Mouse (Mus musculus) heart, postnatal 14 days (tissue): ENCODE results near the gene Myo7a. TPM values are rescaled to one million over a fixed set of nuclear protein-coding genes. Genes with fewer than 3 reads are reported as not detected.

Source experiments
- DNase-seq, 2 experiments: peaks; one replicate each; pipeline ENCODE4 v3.0.0; 2021 to 2022
- intact Hi-C: fragments of 180-260 bp; cut with DNase I; formaldehyde crosslinking; loops from one replicate; pipeline ENCODE4 v1.15.1; 2025
- total RNA-seq, 2 experiments: library from RNA; stranded (reverse); gene quantifications; 2 replicates each; pipeline ENCODE4 v1.2.3; 2021

Myo7a gene
- total RNA-seq, 2 experiments from 2014 or later = 5.4 to 6.3 TPM

DNA sequence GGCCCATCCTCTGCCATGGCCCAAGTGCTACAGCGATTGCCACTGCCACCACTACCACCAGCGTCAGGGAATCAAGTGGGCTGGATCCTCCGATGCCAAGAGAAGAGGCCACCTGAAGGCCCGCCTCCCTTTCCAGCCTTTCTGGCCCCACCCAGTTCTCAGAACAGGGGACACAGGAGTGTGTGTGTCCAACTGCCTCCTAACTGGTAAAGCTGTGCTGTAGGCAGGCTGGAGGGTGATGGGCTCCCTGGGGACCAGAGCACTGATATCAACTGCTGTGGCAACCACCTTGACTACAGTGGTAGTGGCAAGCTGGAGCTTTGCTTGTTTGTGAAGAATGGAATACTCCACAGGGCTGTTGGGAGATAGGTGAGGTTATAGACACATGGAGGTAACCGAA is 26.1 kb upstream of the Myo7a start, which contains the start of gene Omp:
TSS of gene Omp (minus strand) at position 101 of the 400 bp plus-strand sequence.
- DNase-seq = no peak
- intact Hi-C loops = no loop called here

DNA sequence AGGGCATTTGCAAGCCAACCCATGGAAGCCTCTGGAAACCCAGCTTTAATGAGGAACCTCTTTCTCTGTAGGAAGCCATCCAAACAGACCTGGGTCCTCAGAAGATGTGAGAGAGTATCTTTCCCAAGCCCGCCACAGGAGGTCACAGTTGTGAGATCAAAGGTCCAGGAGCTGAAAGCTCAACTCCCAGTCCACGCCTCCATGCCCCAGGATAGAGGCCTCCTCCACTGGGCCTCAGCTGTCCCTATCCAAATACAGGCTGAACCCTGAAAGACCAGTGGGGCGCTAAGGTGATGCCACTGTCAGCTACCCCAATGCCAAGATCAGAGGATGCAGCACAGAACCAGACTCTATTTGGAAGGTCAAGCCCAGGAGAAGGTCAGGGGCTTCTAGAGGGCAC is 23.3 kb upstream of the Myo7a start:
- no peak for DNase-seq
- intact Hi-C loops = no loop called here

DNA sequence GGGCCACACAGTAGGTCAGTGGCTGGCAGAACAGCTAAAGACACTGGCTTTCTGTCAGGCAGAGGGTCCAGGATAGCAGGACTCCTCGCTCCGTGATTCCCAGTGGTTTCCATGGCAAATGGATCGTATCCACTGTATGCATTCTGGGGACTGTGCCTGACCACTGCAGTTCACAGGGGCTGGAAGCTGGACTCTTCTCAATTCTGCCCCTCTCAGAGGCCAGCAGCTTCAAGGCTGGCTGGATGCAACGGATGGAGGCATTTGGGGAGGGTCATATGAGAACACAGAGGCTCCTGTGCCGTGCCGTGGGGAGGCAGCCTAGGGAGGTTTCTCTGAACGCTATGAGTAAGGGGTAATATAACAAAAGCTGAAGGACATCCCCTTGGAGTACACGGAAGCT is 22.9 kb upstream of the Myo7a start:
- no peak for DNase-seq
- intact Hi-C loops = no loop called here

DNA sequence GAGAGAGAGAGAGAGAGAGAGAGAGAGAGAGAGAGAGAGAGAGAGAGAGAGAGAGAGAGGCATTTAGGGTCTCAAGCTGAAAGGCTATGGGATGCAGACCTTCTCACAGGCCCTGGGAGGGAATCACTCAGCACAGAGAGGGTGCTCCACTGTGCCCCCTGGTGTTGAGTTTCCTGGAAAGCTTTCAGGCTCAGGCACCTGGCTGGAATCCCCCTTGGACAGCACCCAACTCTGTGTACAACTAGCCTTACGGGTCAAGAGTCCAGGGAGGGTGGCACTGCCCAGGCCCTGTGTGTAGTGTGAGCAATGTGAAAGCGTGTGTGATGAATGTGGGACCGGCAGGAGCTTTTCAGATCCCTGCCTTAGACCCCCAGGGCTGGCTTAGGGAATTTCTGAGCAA is 21.9 kb upstream of the Myo7a start:
- intact Hi-C loops = no loop called here
- DNase-seq = peak in 1 of 2 experiments; percentile 51

DNA sequence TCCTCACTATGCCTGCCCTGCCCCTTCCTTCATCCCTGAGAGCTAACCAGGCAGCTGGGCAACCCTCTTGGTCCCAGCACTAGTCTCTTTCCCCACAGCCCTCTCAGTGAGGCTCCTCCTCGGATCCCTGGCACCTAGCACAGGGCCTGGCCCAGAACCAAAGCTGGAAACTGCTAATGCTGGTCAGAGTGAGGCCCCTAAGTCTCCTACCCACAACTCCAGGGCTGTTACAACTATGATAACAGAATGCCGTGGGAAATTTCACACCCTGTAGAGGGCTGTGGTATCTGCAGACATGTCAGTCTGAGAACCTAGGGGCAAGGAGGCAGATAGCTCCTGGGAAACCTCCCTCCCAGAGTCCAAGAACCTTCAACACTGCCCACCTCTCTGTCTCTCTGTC is 21.3 kb upstream of the Myo7a start:
- intact Hi-C loops = no loop called here
- peak in 1 of 2 experiments; percentile 43 for DNase-seq

DNA sequence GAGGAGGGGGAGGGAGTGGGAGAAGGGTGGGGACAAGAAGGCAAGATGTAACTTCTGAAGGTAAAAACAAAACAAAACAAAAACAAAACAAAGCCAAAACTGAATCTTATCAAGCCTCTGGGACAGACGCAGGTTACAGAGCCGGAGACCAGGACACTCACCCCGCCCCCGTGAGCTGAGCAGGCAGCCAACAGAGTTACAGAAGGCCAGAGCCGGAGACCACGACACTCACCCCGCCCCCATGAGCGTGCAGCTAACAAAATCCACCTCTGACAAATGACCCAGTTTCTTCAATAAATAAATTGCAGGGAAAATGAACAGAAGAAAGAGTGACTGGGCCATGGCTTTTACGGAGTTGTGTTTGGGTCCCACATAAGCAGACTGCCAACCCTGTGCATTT is 19.9 kb upstream of the Myo7a start:
- no peak for DNase-seq
- intact Hi-C loops = no loop called here

DNA sequence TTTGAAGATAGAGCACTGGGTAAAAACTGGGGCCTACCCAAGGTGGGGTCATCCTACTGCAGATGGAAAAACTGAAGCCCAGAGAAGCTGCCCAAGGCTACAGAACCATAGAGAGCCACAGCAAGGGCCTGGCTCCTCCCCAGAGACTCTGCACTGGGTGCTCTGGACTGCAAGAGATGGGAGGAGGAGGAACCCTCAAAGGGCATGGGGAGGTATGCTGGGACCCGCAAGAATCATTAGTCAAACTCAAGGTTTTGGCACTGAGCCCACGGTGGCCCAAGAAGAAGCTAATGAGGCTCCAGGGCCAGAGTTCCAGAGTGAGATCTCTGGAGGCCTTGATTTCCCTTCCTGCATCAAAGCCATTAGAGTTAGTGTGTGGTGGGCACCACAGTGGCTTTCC is 18.7 kb upstream of the Myo7a start:
- no peak for DNase-seq
- intact Hi-C loops = no loop called here

DNA sequence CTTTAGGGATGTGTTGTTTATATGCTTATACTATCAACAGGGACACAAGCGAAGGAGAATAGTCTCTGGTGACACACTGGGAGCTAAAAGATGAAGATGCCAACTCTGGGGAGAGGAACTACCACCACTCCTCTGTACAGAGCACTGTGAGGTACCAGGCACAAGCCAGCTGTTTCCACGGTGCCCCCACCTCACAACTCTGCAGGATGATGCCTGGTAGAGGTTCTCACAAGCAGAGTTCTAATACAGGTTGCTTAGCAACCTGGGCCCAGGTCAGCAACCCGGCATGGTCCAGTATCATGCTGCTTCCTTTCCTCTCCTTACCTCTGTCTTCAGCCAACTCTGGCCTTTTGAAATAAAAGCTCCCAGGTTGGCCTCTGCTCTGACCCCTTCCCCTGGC is 18.3 kb upstream of the Myo7a start:
- no peak for DNase-seq
- intact Hi-C loops = no loop called here

DNA sequence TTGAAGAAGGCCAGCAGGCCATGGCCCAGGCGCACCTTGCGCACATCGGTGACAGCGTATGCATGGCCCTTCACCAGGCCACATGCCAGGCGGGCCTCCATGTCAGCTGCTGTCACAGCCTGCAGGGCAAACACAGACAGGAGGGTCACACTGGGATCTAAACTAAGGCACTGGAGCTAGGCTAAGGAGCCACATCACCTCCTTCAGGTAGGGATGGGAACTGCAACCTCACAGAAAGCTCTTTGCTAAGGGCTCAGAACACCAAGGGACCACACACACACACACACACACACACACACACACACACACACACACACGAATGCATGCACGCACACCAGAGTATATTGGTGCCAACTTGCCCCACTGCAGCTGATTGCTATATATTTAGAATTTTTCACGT is 12.4 kb upstream of the Myo7a start:
- intact Hi-C loops = no loop called here
- DNase-seq = no peak

DNA sequence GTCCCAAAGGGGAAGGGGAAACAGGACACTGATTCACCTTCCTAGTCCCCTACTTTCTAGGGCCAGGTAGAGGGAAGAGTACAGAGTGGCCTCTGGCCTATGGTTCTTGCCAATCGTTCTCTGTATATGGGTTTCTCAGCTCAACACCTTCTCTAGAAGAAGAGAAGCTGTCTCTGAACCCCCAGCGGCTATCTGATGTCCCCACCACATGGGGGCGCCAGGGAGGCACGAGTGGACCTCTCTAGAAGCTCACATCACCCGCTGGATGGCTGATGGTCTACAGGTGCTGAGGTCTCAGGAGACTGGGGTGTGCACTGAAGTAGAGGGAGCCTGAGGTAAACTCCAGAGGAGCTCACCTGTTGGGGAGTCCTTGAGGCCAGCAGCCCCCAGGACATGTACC is 6.1 kb upstream of the Myo7a start:
- intact Hi-C loops = no loop called here
- peak in 1 of 2 experiments; percentile 30 for DNase-seq

DNA sequence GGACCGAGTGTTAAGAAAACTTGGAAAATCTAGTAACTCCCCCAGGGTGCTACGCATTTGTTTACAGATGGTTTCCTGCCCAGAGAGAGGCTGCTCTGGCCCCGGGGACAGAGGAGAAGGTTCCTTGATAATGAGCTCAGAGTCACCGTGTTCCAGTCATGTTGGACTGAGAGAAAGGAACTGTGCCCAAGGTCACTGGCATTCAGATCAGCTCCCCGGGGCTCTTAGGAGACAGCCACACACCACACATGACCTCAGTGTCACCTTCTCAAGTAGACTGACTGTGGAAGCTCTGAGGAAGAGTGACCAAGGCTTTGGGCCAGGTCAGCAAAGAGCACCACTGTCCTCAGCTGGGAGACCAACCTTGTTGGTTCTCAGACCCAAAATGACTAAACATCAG is 5.4 kb upstream of the Myo7a start:
- no peak for DNase-seq
- intact Hi-C loops = loop anchor here (5.0 kb wide), 1 partner anchor 142 kb away; no protein-coding TSS in a partner anchor

DNA sequence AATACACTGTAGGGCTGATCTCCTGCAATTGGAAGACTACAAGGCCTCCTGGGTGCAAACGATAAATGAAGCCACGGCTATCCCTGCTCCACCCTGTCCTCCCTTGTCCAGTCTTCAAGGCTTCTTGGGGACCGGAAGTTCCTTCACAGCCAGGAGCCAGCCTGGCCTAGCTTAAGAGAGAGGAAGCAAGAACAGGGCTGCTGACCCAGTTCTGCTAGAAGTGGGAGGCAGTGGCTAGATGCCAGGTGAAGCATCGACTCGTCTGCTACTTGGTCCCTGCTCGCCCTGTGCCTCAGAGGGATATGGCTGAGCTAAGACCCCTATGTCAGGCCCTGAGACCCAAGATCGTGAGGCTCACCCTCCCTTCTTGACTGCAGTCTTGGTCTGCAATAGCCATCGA is 2.3 kb upstream of the Myo7a start:
- peak in 1 of 2 experiments; percentile 31 for DNase-seq
- intact Hi-C loops = loop anchor here (5.0 kb wide), 1 partner anchor 139 kb away; no protein-coding TSS in a partner anchor

DNA sequence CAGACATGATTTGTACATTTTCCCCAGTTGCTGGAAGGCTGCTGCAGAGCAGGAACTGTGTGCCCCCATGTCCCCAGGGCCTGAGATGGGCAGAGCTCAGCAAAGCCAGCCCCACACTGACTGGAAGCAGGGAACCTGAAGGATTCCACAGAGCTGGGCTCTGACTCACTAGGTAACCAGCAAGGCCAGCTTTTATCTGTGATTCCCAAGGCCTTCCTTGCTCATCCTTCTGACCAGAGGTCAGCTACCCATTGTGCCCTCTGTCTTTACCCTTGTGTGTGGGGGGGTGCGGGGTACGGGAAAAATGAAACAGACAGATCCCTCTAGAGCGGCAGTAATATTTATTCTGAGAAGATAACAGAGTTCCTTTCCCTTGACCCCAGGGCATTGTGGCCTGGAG is 1.9 kb upstream of the Myo7a start:
- DNase-seq = no peak
- intact Hi-C loops = loop anchor here (5.0 kb wide), 1 partner anchor 139 kb away; no protein-coding TSS in a partner anchor

DNA sequence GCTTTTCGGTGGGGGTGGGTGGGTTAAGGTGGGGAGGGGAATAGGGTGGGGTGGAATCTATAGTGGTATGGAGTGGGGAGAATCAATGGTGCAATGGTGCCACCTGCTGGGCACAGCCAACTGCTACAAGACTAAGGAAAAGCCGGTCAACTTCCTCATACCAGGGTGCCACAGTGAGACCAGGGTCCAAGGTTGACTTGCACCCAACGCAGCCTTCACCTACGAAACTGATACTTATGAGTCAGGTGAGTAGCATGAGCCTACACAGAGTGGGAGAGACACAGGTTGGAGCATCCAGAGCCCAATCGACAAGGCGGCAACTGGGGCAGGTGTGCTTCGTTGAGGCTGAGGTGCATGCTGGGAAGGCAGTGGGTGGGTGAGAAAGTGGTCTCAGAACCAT is 1.0 kb upstream of the Myo7a start:
- DNase-seq = peak; percentile 77 to 79

DNA sequence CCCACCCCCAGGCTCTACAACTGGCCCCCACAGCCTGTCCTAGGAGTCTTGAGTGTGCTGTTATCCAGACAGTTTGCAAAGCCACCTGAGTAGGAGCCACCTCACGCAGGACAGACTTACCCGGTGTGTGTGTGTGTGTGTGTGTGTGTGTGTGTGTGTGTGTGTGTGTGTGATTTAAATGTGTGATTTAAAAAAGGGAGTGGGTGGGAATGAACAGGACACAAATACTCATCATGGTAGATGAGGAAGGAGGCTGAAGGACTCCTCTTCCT is 573 bp upstream of the Myo7a start:
- DNase-seq = no peak
- intact Hi-C loops = loop anchor here (1.0 to 5.0 kb wide), 4 partner anchors 16 to 373 kb away; no protein-coding TSS in a partner anchor

More for the DNA sequence above, 1.0 kb upstream of the Myo7a start:
- intact Hi-C loops = loop anchor here (1.0 to 5.0 kb wide), 2 partner anchors 49 to 138 kb away; no protein-coding TSS in a partner anchor

DNA sequence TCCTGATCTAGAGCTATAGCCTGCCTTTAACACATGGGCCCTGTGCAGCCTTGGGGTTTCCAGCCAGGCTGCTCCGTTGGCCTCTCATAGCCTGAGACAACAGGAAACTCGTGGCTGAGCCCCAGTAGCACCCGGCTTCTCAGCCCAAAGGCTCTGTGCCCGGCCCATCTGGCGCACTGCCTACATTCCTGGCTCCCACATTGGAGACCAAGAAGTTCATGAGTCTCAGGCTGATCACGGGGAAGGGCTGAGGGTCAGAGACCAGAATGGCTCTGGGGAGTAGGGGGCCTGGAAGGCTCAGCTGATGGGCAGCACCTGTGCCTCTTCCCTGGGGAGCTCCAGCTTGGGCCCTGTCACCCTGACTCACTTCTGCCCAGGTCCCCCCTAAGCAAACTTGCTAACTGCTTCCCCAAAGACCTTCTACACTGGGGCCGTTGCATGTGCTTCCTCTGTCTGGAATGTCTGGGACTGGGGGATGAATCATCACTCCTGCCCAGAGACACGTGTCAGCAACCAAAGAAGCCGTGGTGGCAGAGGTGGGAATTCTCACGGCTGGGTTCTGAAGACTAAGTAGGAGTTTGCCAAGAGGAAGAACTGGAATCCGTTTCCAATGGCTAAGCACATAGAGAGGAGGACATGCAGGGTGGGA is 2.2 kb downstream of the Myo7a start:
- DNase-seq = peak; percentile 73 to 84
- intact Hi-C loops = no loop called here

DNA sequence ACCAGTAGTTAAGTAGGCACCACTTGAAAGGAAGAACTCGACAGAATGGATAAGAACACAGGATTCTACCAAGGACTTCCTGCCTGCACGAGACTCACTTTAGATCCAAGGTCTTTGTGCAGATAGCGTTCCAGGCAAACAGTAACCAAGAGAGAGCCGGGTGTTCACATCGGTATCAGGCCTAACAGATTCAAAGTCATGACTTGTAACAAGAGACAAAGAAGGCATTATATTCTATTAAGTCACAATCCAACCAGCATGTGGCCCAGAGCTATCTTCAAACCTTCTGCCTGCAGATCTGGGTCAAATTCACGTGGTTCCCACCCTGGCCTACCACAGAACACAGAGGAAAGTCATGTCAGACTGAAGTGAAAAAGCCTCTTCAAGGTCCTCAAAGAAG is 4.7 kb downstream of the Myo7a start:
- no peak for DNase-seq
- intact Hi-C loops = no loop called here

DNA sequence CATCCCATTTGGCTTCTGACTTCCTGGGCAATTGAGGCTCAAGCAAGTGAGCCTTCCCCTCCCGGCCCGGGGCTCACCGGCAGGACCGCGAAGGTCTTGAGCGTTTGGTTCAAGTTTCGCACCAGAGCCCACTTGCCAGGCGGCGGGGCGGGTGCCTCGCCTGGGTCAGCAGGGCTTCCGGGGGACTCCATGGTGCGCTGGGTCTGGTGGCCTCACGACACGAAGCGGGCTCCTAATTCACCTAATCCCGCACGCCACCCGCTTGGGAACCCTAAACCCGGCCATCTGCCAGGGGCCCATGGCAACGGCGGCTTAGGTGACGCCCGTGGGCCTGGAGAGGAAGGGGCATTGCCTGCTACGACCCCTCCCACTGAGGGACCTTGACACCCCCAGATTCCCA is 8.1 kb downstream of the Myo7a start:
- intact Hi-C loops = no loop called here
- DNase-seq = no peak

DNA sequence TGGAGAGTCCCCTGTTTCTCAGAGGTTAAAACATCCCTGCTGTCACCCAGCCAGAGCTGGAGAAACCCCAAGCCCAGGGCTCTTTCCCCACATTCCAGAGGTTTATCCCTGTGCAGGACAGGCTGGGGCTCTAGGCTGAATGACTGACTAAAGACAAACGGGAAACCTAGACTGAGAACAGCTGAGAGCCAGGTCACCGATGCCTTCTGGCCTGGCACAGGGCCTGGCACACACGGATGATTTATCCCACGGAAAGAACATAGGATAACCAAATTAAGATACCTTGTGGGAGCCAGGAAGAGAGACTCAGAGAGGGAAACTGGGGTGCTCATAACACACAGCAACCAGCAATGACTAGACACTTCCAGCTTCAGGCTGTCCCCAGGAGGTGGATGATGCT is 9.6 kb downstream of the Myo7a start:
- intact Hi-C loops = no loop called here
- no peak for DNase-seq

DNA sequence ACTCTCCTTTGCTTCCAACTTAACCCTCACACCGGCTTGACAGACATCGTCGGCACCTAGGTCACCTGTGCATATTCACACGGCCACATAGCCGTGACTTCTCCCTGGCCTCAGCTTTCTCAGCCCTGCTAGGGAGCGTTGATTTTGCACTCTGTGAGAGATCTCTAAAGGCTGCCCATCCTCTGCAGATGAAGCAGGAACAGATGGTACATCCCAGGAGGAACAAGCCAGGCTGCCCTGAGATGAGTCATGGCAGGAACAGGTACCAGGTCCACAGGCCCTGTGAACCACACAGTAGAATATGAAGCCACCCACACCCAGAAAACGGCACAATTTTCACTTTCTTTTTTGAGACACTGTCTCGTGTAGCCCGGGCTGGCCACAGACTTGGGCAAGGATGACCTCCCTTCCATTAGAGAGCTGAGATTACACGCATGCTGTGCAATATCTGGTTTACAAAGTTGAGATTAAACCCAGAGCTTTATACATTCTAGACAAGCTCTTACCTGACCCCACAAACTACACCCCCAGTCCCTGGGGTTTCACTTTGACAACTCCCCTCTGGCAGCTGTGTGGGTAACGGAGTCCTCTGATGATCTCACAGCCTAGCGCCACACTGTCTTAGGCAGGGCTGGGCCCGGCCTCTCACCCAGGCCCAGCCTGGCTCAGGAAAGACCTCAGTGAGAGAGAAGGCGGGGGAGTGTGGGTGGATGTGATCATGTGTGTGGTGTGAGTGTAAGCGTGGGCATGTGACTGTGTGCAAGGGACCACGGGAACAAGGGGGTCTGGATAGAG is 10.5 kb downstream of the Myo7a start:
- DNase-seq = no peak
- intact Hi-C loops = no loop called here

DNA sequence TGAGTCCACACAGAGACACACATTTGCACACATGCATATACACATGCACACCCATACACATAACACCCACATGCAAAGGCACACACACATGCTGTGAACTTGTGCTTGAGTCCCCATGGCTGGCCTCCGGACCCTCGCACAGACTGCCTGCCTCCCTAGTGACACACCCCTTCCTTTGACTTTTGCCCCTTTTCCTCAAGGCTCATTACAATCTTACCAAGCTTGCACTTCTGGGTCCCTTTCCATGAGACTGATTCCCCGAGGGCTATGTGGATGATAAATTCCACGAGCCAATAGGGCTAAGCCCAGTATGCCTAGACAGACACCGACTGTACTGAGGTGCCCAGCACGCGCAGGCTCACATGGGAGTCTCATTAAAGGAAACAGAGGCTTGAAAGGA is 13.1 kb downstream of the Myo7a start:
- intact Hi-C loops = no loop called here
- DNase-seq = no peak
